Mouse (Mus musculus): ENCODE measurements around the gene Cdk17.
"Not testable (repeated sequence)": the region's sequence is repeated elsewhere in the genome, so short reads cannot be mapped to it uniquely, and the experiment has no call there.

The Cdk17 gene

DNA sequence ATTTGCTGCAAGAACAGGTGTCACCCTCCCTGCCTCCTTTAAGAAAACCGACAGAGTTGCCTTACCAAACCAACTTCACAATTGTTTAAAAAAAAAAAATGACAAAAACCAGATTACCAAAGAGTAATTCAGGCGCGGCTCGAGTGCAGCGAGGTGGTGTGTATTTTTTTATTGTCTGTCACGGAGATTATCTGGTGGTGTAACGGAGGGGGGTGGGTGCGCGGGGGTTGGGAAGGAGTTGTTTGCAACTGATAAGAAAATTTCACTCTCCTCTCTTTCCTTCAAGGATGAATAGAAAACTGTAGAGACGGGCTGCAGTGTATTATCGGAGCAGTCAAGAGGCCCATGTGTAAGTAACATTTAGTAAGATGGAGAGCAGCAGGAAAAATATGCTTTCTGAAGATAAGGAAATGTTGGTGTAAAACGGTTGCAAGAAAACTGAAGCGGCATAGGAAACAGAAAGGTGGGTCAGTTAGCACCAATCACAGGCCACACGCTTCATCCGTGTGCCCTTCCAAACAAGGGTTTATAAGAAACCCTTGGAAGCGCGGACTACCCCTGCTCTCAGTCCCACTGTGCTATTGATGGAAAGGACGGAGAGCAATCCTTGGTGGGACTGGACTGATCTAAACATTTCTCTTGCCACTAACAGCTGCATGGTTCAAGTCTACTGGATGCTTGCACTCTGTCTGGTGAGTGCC lies 17.2 kb upstream of the Cdk17 start:
- no peak for DNase-seq

DNA sequence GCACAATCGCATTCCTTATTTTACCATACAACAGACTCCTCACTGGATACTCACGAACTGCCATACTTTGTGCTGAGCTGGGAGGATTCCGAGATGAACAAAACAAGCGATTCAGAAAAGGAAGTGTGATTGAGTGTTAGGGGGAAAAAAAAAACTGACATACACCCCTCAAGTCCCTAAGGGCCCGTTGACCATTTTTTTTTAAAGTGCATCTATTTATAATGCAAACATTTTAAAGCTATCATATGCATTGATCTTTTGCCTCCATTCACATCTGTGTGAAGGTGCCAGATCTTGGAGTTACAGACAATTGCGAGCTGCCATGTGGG lies 16.7 kb upstream of the Cdk17 start:
- DNase-seq, result no peak

- no peak for DNase-seq
Measured at GRCm38 (mm10) chr10:93144579-93144978, 16.1 kb upstream of the Cdk17 start.

DNA sequence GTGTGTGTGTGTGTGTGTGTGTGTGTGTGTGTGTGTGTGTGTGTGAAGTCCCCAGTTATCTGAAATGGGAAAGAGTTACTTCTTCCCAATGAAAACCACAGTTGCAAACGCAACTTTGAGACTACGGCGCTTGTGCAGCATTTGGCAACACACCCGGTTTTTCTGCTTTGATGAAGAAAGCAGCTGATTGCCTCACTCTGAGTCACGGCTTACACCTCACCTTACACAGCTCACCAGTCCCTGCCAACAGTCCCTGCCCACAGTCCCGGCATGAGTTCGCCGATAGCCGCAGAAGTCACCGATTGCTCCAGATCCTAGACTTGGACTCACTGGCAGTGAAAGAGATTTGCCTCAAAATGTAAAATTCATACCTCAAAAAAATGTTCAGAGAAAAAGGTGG lies 15.6 kb upstream of the Cdk17 start:
- DNase-seq, result no peak

DNA sequence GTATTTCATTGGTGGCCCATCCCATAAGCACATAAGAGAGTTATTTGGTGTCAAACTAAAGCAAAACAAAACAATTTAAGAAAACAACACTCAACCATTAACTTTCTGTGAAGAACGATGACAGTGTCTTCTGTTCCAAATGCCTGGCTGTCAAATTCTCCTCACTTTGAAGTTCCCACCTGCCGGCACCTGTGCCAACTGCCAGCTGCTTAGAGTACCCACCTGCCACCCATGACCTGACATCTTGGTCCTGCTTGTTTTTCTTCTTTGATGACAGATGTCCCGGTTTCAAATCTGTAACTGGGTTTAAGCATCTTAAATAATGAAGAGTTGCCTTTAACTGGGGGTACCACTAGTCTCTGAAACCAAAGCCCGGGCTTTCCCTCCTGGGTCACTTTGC lies 14.1 kb upstream of the Cdk17 start:
- no peak for DNase-seq

DNA sequence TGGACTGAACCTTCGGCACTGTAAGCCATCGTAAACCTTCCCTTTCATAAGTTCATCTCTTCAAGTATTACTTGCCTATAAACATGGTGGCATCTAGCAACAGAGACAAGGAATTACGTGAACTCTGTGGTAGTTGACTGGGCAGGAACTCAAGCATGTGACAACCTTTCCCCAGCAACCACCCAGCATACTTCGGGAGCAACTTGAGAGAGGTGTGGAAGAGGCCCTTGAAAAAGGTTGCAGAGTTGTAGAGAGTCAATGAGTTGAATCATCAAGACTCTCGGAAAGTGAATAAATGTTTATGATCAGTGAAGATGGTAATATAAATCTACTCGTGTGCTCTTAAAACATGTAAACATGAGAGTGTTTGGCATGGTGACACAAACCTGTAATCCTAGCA lies 13.0 kb upstream of the Cdk17 start:
- DNase-seq, result no peak

DNA sequence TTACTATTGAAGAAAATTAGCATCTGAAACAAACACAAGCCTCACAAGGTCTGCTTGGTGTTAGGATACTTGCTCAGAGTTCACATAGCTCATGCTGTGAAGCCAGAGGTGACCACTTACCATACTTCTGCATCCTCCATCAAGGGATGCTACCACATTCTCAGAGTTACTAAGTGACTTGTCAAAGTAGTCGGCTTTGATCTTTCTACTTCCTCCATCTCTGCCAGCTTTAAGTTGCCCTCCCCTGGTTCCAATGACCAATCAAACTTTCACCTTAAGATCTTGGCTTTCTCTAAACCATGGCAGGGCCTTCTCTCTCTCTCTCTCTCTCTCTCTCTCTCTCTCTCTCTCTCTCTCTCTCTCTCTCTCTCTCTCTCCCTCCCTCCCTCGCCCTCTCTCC lies 11.1 kb upstream of the Cdk17 start:
- DNase-seq, result no peak

GRCm38 (mm10) chr10:93151775-93152174 lies 8.9 kb upstream of the Cdk17 start:
- no peak for DNase-seq

DNA sequence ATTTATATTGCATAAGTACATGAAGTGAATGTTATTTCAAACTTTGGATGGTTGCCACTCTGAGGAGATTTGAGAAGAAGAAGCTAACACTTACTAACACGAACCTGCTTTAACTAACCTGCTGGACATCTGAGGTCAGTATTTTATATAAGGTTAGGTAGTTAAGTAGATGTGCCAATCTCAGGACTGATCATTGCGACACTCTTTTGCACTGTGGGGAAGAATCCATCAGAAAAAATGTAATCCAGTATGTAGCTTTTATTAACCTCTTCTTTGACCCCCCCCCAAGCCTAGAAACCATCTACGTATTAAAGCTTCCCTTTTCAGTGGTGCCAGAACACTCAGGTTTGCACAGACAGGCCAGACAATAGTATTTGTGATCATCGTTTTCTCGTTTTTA lies 8.0 kb upstream of the Cdk17 start:
- no peak for DNase-seq

GRCm38 (mm10) chr10:93153404-93153803 lies 7.3 kb upstream of the Cdk17 start:
- not testable (repeated sequence) for DNase-seq

- no peak for DNase-seq
Measured at GRCm38 (mm10) chr10:93159651-93160496, 801 bp upstream of the Cdk17 start.

DNA sequence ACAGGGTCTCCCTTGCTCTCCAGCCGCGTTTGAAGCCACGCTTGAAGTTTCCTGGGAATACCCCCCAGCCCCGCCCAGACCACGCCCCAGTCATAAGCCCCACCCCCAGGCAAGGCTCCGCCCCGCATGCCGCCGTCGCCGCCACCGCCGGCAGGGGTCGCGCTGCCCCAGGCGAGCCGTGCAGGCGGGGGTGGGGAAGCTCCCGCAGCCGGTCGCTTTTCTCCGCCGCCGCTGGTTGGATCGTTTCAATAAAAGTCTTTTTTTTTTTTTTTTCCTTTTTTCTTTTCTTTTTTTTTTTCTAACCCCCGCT lies 223 bp upstream of the Cdk17 start:
- DNase-seq, result peak; percentile 91 to 94

DNA sequence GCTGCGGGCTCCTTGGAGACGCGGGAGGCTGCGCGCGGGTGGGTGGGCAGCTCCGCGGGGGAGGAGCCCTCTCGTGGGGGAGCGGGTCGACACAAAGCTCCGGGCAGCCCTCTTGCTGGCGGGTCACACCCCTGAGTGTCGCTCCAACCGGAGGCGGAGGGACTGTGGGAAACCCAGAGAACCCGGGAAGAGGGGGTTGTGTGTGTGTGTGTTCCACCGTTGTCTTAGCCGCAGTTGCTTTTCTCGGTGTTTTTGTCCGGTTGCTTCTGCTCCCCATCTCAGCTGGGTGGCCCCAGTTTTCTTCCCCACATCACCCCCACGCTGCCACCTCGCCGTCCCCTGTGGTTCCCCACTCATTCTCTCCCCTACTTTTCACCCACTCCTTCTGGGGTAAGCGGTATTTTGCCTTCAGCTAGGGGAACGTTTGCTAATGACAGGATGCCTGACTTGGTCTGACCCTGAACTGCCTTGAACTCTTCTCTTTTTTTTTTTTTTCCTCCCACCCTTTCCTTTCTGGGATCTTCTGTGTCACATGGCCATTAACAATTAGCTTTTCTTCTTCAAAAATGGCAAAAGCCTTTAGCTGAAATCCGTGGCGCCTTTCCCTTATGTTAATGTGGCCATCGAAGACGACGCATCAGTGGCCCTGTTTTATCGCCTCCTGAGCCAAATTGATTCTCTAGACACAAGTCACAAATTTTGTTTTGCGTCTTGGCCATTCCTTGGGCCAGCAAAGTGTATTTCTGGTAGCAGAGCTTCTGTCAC lies 1.0 kb downstream of the Cdk17 start:
- DNase-seq, result peak; percentile 71 to 81

DNA sequence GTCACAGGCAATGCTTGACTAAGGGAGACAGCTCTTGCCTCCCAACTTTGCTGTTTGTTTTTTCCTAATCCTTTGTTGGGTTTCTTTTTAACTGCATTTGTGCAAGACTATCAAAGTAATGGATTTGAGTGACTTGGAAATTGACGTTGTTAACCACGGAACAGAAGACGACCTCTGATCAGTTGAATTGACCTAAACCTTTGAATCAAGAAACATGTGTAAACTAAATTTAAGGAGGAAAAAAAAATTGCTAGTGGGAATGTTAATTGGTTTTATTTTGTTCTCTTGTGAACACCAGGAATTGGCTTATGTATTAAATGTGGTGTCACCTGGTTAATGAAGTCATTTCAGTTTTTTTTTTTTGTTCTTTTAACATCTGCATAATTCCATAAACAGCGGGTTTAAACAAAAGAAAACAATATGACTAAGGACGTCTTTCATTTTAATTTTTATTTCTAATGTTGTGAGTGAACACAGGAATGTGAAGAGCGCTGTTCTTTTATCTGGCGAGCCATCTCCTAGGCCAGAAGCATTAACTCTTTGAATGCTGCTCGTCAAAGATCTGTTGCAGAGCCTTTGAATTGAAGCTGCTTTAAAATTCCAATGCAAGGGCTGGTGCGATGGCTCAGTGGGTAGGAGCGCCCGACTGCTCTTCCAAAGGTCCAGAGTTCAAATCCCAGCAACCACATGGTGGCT lies 1.7 kb downstream of the Cdk17 start:
- DNase-seq, result no peak

DNA sequence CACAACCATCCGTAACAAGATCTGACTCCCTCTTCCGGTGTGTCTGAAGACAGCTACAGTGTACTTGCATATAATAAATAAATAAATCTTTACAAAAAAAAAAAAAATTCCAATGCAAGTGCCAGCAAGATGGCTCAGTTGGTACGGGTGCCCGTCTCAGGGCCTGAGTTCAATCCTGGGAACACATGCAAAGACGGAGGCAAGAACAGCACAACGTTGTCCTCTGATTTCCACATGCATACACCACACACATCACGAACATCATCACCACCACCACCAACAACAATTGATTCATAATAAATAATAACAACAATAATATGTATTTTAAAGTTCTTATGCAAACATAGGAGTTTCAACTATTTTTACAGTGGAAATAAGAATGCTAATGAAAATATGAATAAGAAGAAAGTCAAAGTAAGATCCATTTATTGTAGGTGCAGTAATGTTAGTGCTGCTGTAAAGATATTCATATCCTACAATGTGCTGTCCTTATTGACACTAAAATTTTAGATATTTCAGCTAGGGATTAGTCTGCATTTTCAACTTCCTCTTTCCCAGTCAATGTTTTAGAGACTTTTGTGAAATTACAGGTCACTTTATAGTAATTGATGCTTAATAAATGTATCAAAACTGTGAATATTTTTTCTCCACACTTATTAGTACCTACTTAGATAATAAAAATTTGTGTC lies 2.4 kb downstream of the Cdk17 start:
- no peak for DNase-seq

- DNase-seq, result no peak
Measured at GRCm38 (mm10) chr10:93163711-93164488, 3.2 kb downstream of the Cdk17 start.

DNA sequence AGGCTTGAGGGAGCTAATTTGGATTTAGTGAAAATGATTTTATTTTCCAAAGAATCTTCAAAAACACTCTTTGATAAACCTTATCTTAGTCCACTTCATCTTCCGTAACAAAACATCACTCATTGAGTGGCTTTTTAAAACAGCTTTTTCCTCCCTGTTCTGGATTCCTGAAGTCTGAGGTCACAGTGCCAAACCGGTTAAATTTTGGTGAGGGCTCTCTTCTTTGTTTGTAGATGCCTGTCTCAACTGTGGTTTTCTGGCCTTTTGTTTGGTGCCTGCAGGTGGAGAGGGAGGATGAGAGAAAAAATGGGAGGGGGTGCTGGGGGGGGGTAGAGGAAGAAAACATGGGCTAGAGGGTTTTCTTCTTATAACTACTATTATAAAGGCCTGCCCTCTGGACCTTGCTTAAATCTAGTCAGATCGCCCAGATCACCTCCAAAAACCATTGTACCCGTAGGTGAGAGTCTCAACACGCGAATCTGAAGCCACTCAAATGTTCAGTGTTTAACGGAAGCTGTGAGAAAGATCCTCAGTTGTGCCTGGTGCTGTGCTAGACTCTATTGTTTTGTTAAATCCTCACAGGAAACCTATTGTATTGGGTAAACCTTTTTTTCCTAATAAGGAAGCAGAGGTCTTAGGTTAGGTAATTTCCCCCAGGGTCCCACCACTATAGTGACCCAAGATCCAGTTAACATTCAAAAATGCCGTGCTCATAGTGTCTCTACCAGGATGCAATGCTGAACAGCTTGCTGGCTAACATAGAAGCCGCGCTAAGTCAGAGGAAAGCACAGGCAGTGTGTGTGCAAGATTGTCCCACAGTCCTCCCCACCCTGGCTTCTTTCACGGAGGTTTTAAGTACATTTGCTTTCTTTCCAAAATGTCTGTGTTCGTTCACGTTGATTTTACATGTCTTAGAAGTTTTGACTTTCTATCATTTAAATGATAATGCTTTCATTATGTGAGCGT lies 5.0 kb downstream of the Cdk17 start:
- DNase-seq, result no peak

GRCm38 (mm10) chr10:93166382-93166769 lies 5.7 kb downstream of the Cdk17 start:
- DNase-seq, result peak in 1 of 2 experiments; percentile 25

DNA sequence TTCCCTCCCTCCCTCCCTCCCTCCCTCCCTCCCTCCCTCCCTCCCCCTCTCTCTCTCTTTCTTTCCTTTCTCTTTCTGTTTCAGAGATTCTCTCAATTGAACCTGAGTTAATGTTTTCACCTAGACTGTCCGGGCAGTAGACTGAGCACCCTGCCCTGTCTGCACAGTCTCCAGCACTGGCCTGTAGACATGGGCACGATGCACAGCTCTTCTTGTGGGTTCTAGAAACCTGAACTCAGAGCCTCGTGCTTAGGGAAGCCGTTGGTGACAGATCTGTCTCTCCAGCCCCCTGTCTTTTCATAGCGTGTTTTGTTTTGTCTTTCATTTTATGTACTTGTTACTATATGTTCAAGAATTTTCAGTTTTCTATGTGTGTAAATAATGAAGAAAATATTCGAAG lies 6.6 kb downstream of the Cdk17 start:
- no peak for DNase-seq

DNA sequence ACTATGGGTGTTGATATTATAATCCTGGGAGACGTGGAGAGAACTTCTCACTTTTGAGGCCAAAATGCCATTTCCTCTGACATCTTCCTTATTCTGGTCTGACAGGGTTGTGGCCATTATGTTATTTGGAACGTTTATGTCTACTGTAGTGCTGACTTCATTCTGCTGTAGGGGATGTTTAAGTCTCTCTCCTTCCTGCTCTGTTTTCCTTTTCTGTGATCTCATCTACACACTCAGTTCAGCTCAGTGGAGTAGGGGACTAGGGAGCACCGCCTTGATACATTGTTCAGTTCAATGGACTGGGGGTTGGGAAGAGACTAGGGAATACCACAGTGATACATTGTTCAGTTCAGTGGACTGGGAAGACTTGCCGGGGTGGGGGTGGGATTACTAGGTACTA lies 7.4 kb downstream of the Cdk17 start:
- DNase-seq, result no peak
